Mouse (Mus musculus) erythroblast, embryonic 14.5 days (primary cell): ENCODE data around the gene Rims3. TPM values are rescaled to one million over a fixed set of nuclear protein-coding genes. Genes with fewer than 3 reads are reported as not detected.

Source experiments
- H3K27me3 ChIP-seq: 2 replicates; pipeline ENCODE4 v1.6.1; 2012; ENCODE audit warnings: inconsistent platforms; ENCODE audit not compliant: control insufficient read depth
- H3K36me3 ChIP-seq: 2 replicates; pipeline ENCODE4 v1.6.1; 2012; ENCODE audit warnings: mild to moderate bottlenecking, inconsistent platforms; ENCODE audit not compliant: control insufficient read depth
- H3K4me1 ChIP-seq: 2 replicates; pipeline ENCODE4 v1.6.1; 2012; ENCODE audit warnings: inconsistent platforms; ENCODE audit not compliant: control insufficient read depth
- H3K4me3 ChIP-seq: replicated peaks from 2 replicates; pipeline ENCODE3; 2012; ENCODE audit warnings: moderate library complexity, mild to moderate bottlenecking, inconsistent platforms
- H3K9me3 ChIP-seq: 2 replicates; pipeline ENCODE4 v1.6.1; 2012; ENCODE audit warnings: low read length, inconsistent platforms, mixed read lengths; ENCODE audit not compliant: control insufficient read depth
- GATA1 ChIP-seq: IDR thresholded peaks from 2 replicates; pipeline ENCODE4 v1.6.1; 2012; ENCODE audit warnings: low read length, inconsistent platforms, mixed read lengths
- TAL1 ChIP-seq: IDR thresholded peaks from 3 replicates; pipeline ENCODE4 v1.6.1; 2012; ENCODE audit warnings: low read length, inconsistent platforms, mixed read lengths
- polyA plus RNA-seq: library from polyadenylated mRNA; stranded (reverse); fragments of >175 nt; gene quantifications from 2 replicates; pipeline ENCODE4 v1.2.3, GENCODE M21; 2012

Gene Rims3
- polyA plus RNA-seq, 1 experiment: 0.04 TPM

DNA sequence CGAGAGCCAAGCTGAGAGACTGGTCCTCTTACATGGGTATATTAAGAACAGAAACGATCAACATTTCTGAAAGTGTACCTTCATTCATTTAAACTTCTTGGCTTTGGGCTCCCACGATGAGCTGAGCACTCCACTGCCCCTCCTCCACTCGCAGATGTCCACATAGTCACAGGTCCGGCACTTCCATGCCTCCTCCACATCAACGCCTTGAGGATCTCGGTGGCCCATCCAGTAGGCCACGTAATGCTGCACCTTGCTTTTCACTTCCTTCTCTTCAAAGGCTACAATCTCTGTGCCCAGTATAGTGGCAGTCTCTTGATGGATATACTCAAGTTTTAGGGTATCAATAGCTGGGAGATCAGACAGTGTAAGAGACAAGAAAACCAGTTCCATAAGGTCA lies 66.8 kb downstream of the Rims3 start:
- Histone ChIP-seq H3K9me3 (peaks cover under 1% of the 10 kb centered on the region; the same call in 1 of the 2 replicates), H3K36me3 (peaks cover 20% of the 10 kb centered on the region), H3K4me3 (no peak overlapping the region), H3K27me3 (no peaks in the 10 kb centered on the region), H3K4me1 (peaks cover 21% of the 10 kb centered on the region)
- TF ChIP-seq TAL1 (no peak), GATA1 (no peak)

DNA sequence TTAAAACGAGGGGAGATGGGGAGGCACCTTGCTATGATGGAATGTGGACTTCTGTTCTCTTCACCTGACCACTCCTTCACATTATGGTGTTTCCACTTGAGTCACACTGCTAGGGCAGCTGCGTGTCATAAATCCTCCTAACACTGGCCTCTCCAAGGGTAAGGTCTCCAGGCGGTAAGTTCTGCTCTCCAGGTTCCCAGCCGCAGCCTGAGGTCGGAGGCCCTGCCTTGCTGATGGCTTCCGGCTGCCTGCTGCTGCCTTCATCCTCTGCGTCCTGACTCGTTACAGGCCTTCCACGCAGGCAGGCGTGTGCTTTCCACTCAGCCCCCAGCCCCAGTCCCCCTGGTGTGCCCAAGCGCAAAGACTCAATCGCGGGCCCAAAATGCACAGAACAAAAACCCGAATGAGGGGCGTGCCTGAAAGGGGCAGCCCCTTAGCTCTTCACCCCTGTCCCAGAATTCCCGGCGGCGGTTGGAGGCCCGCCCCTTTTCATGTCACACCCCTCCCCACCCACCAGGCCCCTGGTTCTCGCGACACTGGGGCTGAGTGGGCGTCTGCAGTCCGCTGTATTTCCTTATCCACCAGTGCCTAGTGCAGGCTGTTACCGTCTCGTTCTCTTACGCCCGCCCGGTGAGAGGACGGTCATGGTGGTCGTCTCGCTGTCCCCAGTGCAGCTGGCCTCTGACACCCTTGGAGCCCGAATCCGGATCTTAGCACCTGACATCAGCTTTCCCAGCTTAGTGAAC lies 70.1 kb downstream of the Rims3 start, which contains the start of gene Exo5:
Gene Exo5, minus strand, starts transcription at position 464 of the 746 bp plus-strand sequence.
- Histone ChIP-seq H3K9me3 (peaks cover 7% of the 10 kb centered on the region), H3K4me3 (peak within 1 kb of the TSS; percentile 72), H3K36me3 (peaks cover 18% of the 10 kb centered on the region), H3K27me3 (no peaks in the 10 kb centered on the region), H3K4me1 (peaks cover 21% of the 10 kb centered on the region)
- TF ChIP-seq GATA1 (no peak), TAL1 (no peak)

DNA sequence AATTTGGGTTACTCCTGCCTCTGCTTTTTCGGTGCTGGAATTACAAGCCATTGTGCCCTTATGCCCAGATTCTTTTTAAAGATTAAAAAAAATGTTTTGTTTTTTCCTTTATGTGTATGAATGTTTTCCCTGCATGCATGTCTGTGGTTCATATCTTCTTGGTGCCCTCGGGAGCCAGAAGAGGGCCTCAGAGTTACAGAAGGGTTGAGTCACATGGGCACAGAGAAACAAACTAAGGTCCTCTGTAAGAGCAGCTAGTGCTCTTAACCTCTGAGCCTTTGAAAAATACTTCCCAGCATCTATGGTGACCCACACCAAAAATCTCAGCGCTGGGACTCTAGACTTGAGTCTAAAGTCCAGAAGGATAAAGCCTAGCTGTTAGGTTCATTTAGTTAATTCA lies 70.8 kb downstream of the Rims3 start:
- H3K27me3 ChIP-seq: no peaks in the 10 kb centered on the region
- peaks cover 21% of the 10 kb centered on the region for H3K4me1 ChIP-seq
- peaks cover 19% of the 10 kb centered on the region for H3K36me3 ChIP-seq
- peaks cover 8% of the 10 kb centered on the region for H3K9me3 ChIP-seq
- H3K4me3 ChIP-seq: peak overlapping the region; percentile 72
- TF ChIP-seq TAL1 (no peak), GATA1 (no peak)

DNA sequence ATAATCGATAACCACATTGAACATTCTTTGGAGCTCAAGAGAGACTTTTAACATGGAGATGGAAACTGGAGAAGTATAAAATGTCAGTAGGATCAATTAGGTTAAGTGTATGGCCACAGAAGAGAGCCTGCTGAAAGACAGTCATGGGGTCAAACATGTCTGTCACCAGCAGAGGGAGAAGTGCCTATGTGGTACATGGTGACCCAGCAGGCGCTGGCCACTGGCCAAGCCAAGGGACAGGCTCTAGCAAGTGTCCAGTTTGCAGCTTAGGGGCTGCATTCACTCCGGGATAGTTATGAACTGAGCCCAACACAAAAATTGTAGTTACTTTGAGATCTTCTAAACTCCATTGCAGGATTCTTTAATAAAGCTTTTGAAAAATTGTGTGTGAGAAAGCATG lies 74.1 kb downstream of the Rims3 start:
- Histone ChIP-seq H3K4me1 (peaks cover 17% of the 10 kb centered on the region), H3K27me3 (no peaks in the 10 kb centered on the region), H3K4me3 (no peak overlapping the region), H3K36me3 (peaks cover 11% of the 10 kb centered on the region), H3K9me3 (peaks cover 14% of the 10 kb centered on the region)
- TF ChIP-seq GATA1: no peak
- no peak for TF ChIP-seq TAL1

DNA sequence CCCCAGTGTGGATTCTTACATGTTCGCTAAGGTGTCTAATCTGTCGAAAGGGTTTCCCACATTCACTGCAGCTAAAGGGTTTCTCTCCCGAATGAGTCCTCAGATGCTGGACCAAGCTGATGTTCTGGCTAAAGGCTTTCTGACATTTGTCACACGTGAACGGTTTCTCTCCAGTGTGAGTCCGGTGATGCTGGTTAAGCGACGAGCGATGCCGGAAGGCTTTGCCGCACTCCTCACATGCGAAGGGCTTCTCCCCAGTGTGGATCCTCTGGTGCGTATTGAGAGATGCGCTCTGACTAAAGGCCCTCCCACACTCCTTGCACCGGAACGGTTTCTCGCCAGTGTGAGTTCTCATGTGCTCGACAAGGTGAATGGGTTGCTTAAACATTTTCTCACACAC lies 76.1 kb downstream of the Rims3 start:
- H3K4me1 ChIP-seq: no peaks in the 10 kb centered on the region
- TF ChIP-seq TAL1 (no peak), GATA1 (no peak)
- H3K9me3 ChIP-seq: peaks cover 14% of the 10 kb centered on the region
- no peak overlapping the region for H3K4me3 ChIP-seq
- no peaks in the 10 kb centered on the region for H3K27me3 ChIP-seq
- H3K36me3 ChIP-seq: peaks cover 23% of the 10 kb centered on the region

DNA sequence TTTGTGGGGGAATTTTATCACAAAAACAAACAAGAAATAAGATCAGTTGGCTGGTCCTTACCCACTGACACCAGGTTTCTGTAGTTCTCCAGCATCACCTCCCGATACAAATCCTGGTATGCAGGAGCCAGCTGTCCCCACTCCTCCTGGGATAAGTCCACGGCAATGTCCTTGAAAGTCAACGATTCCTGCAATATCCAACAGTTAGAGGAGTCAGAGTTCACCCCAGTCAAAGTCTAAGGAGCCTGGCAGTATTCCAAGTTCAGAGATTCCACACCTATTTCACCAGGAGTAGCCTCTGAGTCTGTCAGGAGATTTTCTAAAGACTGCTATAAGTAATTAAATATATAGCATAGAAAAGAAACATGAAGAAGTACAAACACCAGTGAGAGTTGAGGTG lies 80.4 kb downstream of the Rims3 start:
- Histone ChIP-seq H3K4me1 (no peaks in the 10 kb centered on the region), H3K27me3 (no peaks in the 10 kb centered on the region), H3K36me3 (peaks cover 23% of the 10 kb centered on the region), H3K9me3 (peaks cover 8% of the 10 kb centered on the region), H3K4me3 (no peak overlapping the region)
- TF ChIP-seq GATA1: no peak

Other genes starting within 250 kb of the Rims3 start
- gene Cited4, start 188.2 kb upstream of the Rims3 start, polyA plus RNA-seq: 171 and 228 TPM in 2 replicates
- not detected in 2 replicates for gene Kcnq4, start 106.2 kb upstream of the Rims3 start, polyA plus RNA-seq
- gene Nfyc, start 23.2 kb upstream of the Rims3 start, polyA plus RNA-seq: 9.7 and 21.5 TPM in 2 replicates
- gene Exo5, start 70.2 kb downstream of the Rims3 start, polyA plus RNA-seq: 0.27 and 0.51 TPM in 2 replicates
- 0.04 and 0.08 TPM in 2 replicates for gene Zfp69, start 96.9 kb downstream of the Rims3 start, polyA plus RNA-seq
- gene Smap2, start 162.4 kb downstream of the Rims3 start, polyA plus RNA-seq: 3.4 and 3.7 TPM in 2 replicates
- 0.05 TPM in 1 of 2 replicates, not detected in the other for gene Col9a2, start 184.6 kb downstream of the Rims3 start, polyA plus RNA-seq
- gene Zmpste24, start 243.4 kb downstream of the Rims3 start, polyA plus RNA-seq: 0.09 and 0.19 TPM in 2 replicates